Mouse (Mus musculus) E14TG2a.4 (cell line): ENCODE results near the gene Rapgef4.

Experiments
- CTCF ChIP-seq: conservative IDR thresholded peaks from 2 replicates; pipeline ENCODE4 v1.5.1; 2014; ENCODE audit warnings: low read length
- NANOG ChIP-seq: IDR thresholded peaks from 2 replicates; pipeline ENCODE4 v1.6.1; 2014; ENCODE audit warnings: borderline replicate concordance, low read length, mixed read lengths
- POU5F1 ChIP-seq: IDR thresholded peaks from 2 replicates; pipeline ENCODE4 v1.6.1; 2014; ENCODE audit warnings: low read length, borderline replicate concordance

GRCm38 (mm10) chr2:72170546-72170945, 189.5 kb downstream of the Rapgef4 start:
- no peak for TF ChIP-seq CTCF
- no peak for TF ChIP-seq POU5F1
- TF ChIP-seq NANOG: no peak
